Mouse (Mus musculus): ENCODE measurements around the gene Ets2. TPM values are rescaled to one million over a fixed set of nuclear protein-coding genes. Genes with fewer than 3 reads are reported as not detected.
A peak's percentile ranks its signal among the peaks of the same experiment; 100 is the strongest.
"Not testable (repeated sequence)": the region's sequence is repeated elsewhere in the genome, so short reads cannot be mapped to it uniquely, and the experiment has no call there.

Ets2 gene
- polyA plus RNA-seq, 1 experiment from 2014 or later, result 12.1 TPM

- Histone ChIP-seq H3K4me2 (replicated peaks) (no peak overlapping the region), H3K27me3 (no peaks in the 10 kb centered on the region), H3K9me3 (no peaks in the 10 kb centered on the region), H3K9ac (replicated peaks) (no peak overlapping the region), H3K27ac (no peak overlapping the region), H3K4me3 (replicated peaks) (no peak overlapping the region), H3K36me3 (no peaks in the 10 kb centered on the region), H3K4me1 (replicated peaks) (no peaks in the 10 kb centered on the region)
- WGBS, result 78% methylated on average over 6 of the region's 6 CpGs
- ATAC-seq, result no peak
Observed at GRCm38 (mm10) chr16:95759988-95760391, 58.1 kb downstream of the Ets2 start.

- H3K27ac ChIP-seq, result no peak overlapping the region
- no peaks in the 10 kb centered on the region for H3K9me3 ChIP-seq
- H3K4me1 ChIP-seq (replicated peaks), result no peaks in the 10 kb centered on the region
- H3K27me3 ChIP-seq, result no peaks in the 10 kb centered on the region
- WGBS, result 88% methylated on average over 6 of the region's 6 CpGs
- no peak overlapping the region for H3K4me3 ChIP-seq (replicated peaks)
- H3K4me2 ChIP-seq (replicated peaks), result no peak overlapping the region
- no peak for ATAC-seq
- no peak overlapping the region for H3K9ac ChIP-seq (replicated peaks)
- no peaks in the 10 kb centered on the region for H3K36me3 ChIP-seq
Observed at GRCm38 (mm10) chr16:95761742-95762141, 59.9 kb downstream of the Ets2 start.

- Histone ChIP-seq H3K9ac (replicated peaks) (no peak overlapping the region), H3K36me3 (no peaks in the 10 kb centered on the region), H3K27ac (no peak overlapping the region), H3K4me1 (replicated peaks) (no peaks in the 10 kb centered on the region), H3K9me3 (no peaks in the 10 kb centered on the region), H3K4me2 (replicated peaks) (no peak overlapping the region), H3K4me3 (replicated peaks) (no peak overlapping the region), H3K27me3 (no peaks in the 10 kb centered on the region)
- WGBS, result 87% methylated on average over 6 of the region's 6 CpGs
- no peak for ATAC-seq
Observed at GRCm38 (mm10) chr16:95763201-95763600, 61.3 kb downstream of the Ets2 start.

GRCm38 (mm10) chr16:95764041-95764440, 62.2 kb downstream of the Ets2 start:
- not testable (repeated sequence) for H3K9me3 ChIP-seq; H3K4me3 ChIP-seq (replicated peaks); H3K27ac ChIP-seq; H3K4me1 ChIP-seq (replicated peaks); H3K4me2 ChIP-seq (replicated peaks); H3K27me3 ChIP-seq; H3K36me3 ChIP-seq; H3K9ac ChIP-seq (replicated peaks); ATAC-seq
- 72% methylated on average over 8 of the region's 8 CpGs for WGBS

GRCm38 (mm10) chr16:95766181-95766580, 64.3 kb downstream of the Ets2 start:
- Histone ChIP-seq H3K4me2 (replicated peaks) (no peak overlapping the region), H3K27ac (no peak overlapping the region), H3K9me3 (no peaks in the 10 kb centered on the region), H3K4me1 (replicated peaks) (0 out of 2 replicates have a peak, but pooled peaks cover 4% of the 10 kb centered on the region), H3K27me3 (no peaks in the 10 kb centered on the region), H3K9ac (replicated peaks) (no peak overlapping the region), H3K4me3 (replicated peaks) (no peak overlapping the region), H3K36me3 (no peaks in the 10 kb centered on the region)
- 64% methylated on average over 3 of the region's 3 CpGs for WGBS
- ATAC-seq, result no peak

GRCm38 (mm10) chr16:95767246-95767645, 65.4 kb downstream of the Ets2 start:
- WGBS, result 67% methylated on average over 2 of the region's 2 CpGs
- no peak overlapping the region for H3K27ac ChIP-seq
- H3K4me1 ChIP-seq (replicated peaks), result 0 out of 2 replicates have a peak, but pooled peaks cover 4% of the 10 kb centered on the region
- H3K36me3 ChIP-seq, result no peaks in the 10 kb centered on the region
- no peaks in the 10 kb centered on the region for H3K27me3 ChIP-seq
- no peak overlapping the region for H3K4me3 ChIP-seq (replicated peaks)
- H3K9ac ChIP-seq (replicated peaks), result no peak overlapping the region
- no peak for ATAC-seq
- no peak overlapping the region for H3K4me2 ChIP-seq (replicated peaks)
- H3K9me3 ChIP-seq, result no peaks in the 10 kb centered on the region

GRCm38 (mm10) chr16:95769066-95769995, 67.5 kb downstream of the Ets2 start:
- H3K27ac ChIP-seq, result no peak overlapping the region
- no peaks in the 10 kb centered on the region for H3K9me3 ChIP-seq
- 42% methylated on average over 14 of the region's 14 CpGs for WGBS
- no peaks in the 10 kb centered on the region for H3K36me3 ChIP-seq
- H3K27me3 ChIP-seq, result no peaks in the 10 kb centered on the region
- H3K4me1 ChIP-seq (replicated peaks), result 0 out of 2 replicates have a peak, but pooled peaks cover 4% of the 10 kb centered on the region
- no peak overlapping the region for H3K4me2 ChIP-seq (replicated peaks)
- ATAC-seq, result 0 out of 2 replicates have a peak, but pooled peaks have one; percentile 9
- H3K4me3 ChIP-seq (replicated peaks), result no peak overlapping the region
- H3K9ac ChIP-seq (replicated peaks), result no peak overlapping the region

- 0 out of 2 replicates have a peak, but pooled peaks have one; percentile 43 for ATAC-seq
- Histone ChIP-seq H3K4me1 (replicated peaks) (0 out of 2 replicates have a peak, but pooled peaks cover 4% of the 10 kb centered on the region), H3K27ac (no peak overlapping the region), H3K27me3 (no peaks in the 10 kb centered on the region), H3K36me3 (no peaks in the 10 kb centered on the region), H3K4me2 (replicated peaks) (no peak overlapping the region), H3K9me3 (no peaks in the 10 kb centered on the region), H3K4me3 (replicated peaks) (no peak overlapping the region), H3K9ac (replicated peaks) (no peak overlapping the region)
- WGBS, result 77% methylated on average over 5 of the region's 5 CpGs
Observed at GRCm38 (mm10) chr16:95769996-95770334, 68.1 kb downstream of the Ets2 start.

GRCm38 (mm10) chr16:95770402-95770801, 68.5 kb downstream of the Ets2 start:
- Histone ChIP-seq H3K9ac (replicated peaks) (no peak overlapping the region), H3K4me3 (replicated peaks) (no peak overlapping the region), H3K9me3 (no peaks in the 10 kb centered on the region), H3K27me3 (no peaks in the 10 kb centered on the region), H3K27ac (no peak overlapping the region), H3K4me1 (replicated peaks) (0 out of 2 replicates have a peak, but pooled peaks cover 4% of the 10 kb centered on the region), H3K36me3 (no peaks in the 10 kb centered on the region), H3K4me2 (replicated peaks) (no peak overlapping the region)
- 0 out of 2 replicates have a peak, but pooled peaks have one; percentile 48 for ATAC-seq

Other genes with a start within 250 kb of the Ets2 start
- gene Erg, start 115.5 kb upstream of the Ets2 start, polyA plus RNA-seq (2015; fragmentation: Nextera tagmentation; extraction: Ambion mirVana), result 1.5 and 1.6 TPM in 2 replicates